Mouse (Mus musculus) retina, embryonic 14.5 days (tissue): ENCODE results near the gene Rplp2.

Experiments
- DNase-seq: peaks from one replicate; pipeline ENCODE4 v3.0.0-alpha.2; 2015; ENCODE audit warnings: low spot score

The Rplp2 gene

GRCm38 (mm10) chr7:141467230-141468030, 20.3 kb downstream of the Rplp2 start, which contains the start of gene Cd151:
TSS of gene Cd151 (plus strand) at chr7:141467392.
- peak; percentile 73 for DNase-seq

- DNase-seq, result no peak
These were observed 21.0 kb downstream of the Rplp2 start for GRCm38 (mm10) chr7:141468164-141468521.

GRCm38 (mm10) chr7:141468522-141469211, 21.5 kb downstream of the Rplp2 start:
- peak; percentile 82 for DNase-seq

GRCm38 (mm10) chr7:141469352-141469751, 22.2 kb downstream of the Rplp2 start:
- no peak for DNase-seq

GRCm38 (mm10) chr7:141469901-141470636, 22.9 kb downstream of the Rplp2 start:
- DNase-seq, result no peak

- no peak for DNase-seq
These were observed 23.4 kb downstream of the Rplp2 start for GRCm38 (mm10) chr7:141470637-141470944.

GRCm38 (mm10) chr7:141471236-141471635, 24.1 kb downstream of the Rplp2 start:
- no peak for DNase-seq

- no peak for DNase-seq
These were observed 25.1 kb downstream of the Rplp2 start for GRCm38 (mm10) chr7:141472226-141472625.

- no peak for DNase-seq
These were observed 25.6 kb downstream of the Rplp2 start for GRCm38 (mm10) chr7:141472763-141473162.

GRCm38 (mm10) chr7:141474160-141474559, 27.0 kb downstream of the Rplp2 start:
- no peak for DNase-seq

- DNase-seq, result peak; percentile 88
These were observed 28.0 kb downstream of the Rplp2 start, which contains the start of the genes Polr2l and Tspan4 for GRCm38 (mm10) chr7:141475011-141475804. TSS of gene Polr2l (minus strand) at chr7:141475132. TSS of gene Tspan4 (plus strand) at chr7:141475240.

GRCm38 (mm10) chr7:141475805-141476158, 28.6 kb downstream of the Rplp2 start:
- no peak for DNase-seq

GRCm38 (mm10) chr7:141476226-141476980, 29.2 kb downstream of the Rplp2 start:
- no peak for DNase-seq

- DNase-seq, result no peak
These were observed 29.8 kb downstream of the Rplp2 start for GRCm38 (mm10) chr7:141476981-141477370.

- no peak for DNase-seq
These were observed 30.6 kb downstream of the Rplp2 start for GRCm38 (mm10) chr7:141477578-141478269.

GRCm38 (mm10) chr7:141478270-141478748, 31.1 kb downstream of the Rplp2 start:
- no peak for DNase-seq

GRCm38 (mm10) chr7:141480842-141481497, 33.8 kb downstream of the Rplp2 start:
- peak; percentile 92 for DNase-seq

- DNase-seq, result peak; percentile 75
These were observed 34.6 kb downstream of the Rplp2 start for GRCm38 (mm10) chr7:141481498-141482401.

- DNase-seq, result no peak
These were observed 35.4 kb downstream of the Rplp2 start for GRCm38 (mm10) chr7:141482531-141483024.
